Mouse (Mus musculus): ENCODE results near the gene Crym. TPM values are rescaled to one million over a fixed set of nuclear protein-coding genes. Genes with fewer than 3 reads are reported as not detected.

Gene Crym
- total and polyA plus RNA-seq, 3 experiments = not detected

DNA sequence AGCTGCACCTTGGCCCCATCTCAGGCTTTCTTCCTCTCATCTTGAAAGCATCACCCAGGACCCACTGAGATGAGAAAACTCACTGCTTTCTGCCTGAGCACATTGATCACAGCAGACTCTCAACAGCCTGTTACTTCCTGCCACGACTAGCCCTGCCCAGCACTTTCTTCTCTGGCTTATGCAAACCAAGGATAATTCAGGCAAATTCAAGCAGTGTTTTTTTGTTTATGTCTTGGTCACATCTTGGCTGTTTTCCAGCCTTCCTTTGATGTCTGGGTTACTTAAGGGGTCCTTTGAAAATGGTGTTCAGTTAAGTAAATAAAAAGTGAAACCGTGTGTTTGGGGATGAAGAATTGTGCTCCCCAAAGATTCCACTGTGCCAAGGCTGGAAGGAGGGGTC lies 23.0 kb downstream of the Crym start (continued):
- TF ChIP-seq BHLHE40 (IDR thresholded peaks at IDR 0.05; ENCODE audit: borderline replicate concordance, low read depth, low read length) = no peak

DNA sequence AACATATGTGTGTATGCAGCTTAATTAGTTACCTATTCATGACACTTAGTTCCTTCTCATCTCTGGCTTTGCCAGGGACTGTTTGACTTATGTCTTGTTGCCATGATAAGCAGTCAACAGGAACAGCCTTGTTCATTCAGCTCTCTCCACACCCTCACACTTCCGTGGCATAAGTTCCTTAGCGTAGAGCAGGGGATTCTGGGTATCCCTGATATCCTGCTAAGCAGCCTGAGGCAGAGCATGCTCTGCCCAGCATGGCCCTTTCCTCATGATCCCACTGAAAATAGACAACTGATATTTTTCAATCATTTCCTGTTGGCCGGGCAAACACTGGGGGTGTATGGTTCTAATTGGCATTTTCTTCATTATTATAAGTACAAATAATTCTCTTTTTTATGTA lies 24.3 kb downstream of the Crym start:
- no peaks in the 10 kb centered on the region for H3K4me1 ChIP-seq (ENCODE audit: control insufficient read depth in 1 of 2, insufficient read depth in 2 of 2, low read length in 2 of 2)
- no peaks in the 10 kb centered on the region for H3K9me3 ChIP-seq (replicated peaks; ENCODE audit: insufficient read depth, low read length)
- H3K27me3 ChIP-seq (ENCODE audit: control insufficient read depth in 1 of 2, insufficient read depth in 2 of 2, low read length in 2 of 2) = no peaks in the 10 kb centered on the region
- DNase-seq (ENCODE audit: low read depth, low spot score) = no peak
- TF ChIP-seq SMC3 (IDR thresholded peaks at IDR 0.05; ENCODE audit: low read depth, low read length) (no peak), ZC3H11A (IDR thresholded peaks at IDR 0.05; ENCODE audit: low read depth, low read length) (no peak), MAX (IDR thresholded peaks at IDR 0.05; ENCODE audit: low read length) (no peak), ZNF384 (IDR thresholded peaks at IDR 0.05; ENCODE audit: low read depth, low read length) (no peak)
- H3K9ac ChIP-seq (ENCODE audit: control insufficient read depth, low read depth, low read length, poor library complexity, severe bottlenecking) = no peak overlapping the region
- H3K27ac ChIP-seq (ENCODE audit: control insufficient read depth, low read depth, low read length) = no peak overlapping the region
- H3K36me3 ChIP-seq (ENCODE audit: control insufficient read depth in 1 of 2, insufficient read depth in 2 of 2, low read length in 2 of 2) = no peaks in the 10 kb centered on the region
- no peaks in the 10 kb centered on the region for H3K79me2 ChIP-seq (ENCODE audit: control insufficient read depth, insufficient read depth, low read length, poor library complexity)
- no peak overlapping the region for H3K4me3 ChIP-seq (ENCODE audit: control insufficient read depth in 1 of 2, insufficient read depth in 1 of 2, low read depth in 2 of 2, low read length in 2 of 2)

DNA sequence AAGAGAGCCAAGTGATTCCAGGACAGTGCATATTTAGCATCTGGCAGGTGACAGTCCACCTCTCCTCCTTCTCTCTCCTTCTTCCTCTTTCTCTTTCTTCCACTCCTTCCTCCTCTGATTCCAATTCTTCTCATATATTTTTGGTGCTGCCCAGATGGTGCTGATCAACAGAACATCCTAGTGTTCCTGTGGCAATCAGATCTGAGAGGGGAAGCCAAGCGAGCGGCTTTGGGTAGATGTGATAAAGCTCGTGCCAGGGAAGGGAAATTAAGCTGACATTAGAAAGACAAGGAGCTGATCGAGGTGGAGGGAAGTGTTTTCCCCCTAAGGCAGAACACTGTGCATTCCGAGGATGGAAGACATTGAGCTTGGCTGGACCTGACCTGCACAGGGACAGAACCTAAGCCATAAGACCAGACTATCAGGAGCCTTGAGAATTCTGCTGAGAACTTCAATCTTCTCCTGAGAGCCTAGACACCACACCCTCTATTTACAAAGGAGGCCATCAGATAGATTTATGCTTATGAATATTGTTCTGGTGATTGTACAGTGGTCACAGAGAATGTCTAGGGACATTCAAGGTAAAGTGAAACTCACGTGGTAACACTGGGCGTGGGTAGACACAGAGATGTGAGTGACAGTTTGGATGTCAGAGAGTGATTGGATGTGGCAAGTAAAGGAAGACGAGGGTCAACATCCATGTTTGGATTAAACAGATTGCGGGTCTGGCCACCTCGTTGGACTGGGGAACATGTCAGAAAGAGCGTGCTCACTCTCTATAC lies 27.0 kb downstream of the Crym start:
- H3K79me2 ChIP-seq (ENCODE audit: control insufficient read depth, insufficient read depth, low read length, poor library complexity) = no peaks in the 10 kb centered on the region
- no peaks in the 10 kb centered on the region for H3K9me3 ChIP-seq (replicated peaks; ENCODE audit: insufficient read depth, low read length)
- TF ChIP-seq POLR2A (IDR thresholded peaks at IDR 0.05; ENCODE audit: control insufficient read depth in 1 of 2, insufficient read depth in 1 of 2, low read depth in 1 of 2, low read length in 2 of 2, poor library complexity in 1 of 2) = no peak
- TF ChIP-seq MEF2A (IDR thresholded peaks at IDR 0.05; ENCODE audit: extremely low read depth, insufficient replicate concordance, low read depth, low read length, poor library complexity, severe bottlenecking) = no peak
- TF ChIP-seq SMC3 (IDR thresholded peaks at IDR 0.05; ENCODE audit: low read depth, low read length) = no peak
- no peak for TF ChIP-seq MXI1 (IDR thresholded peaks at IDR 0.05; ENCODE audit: low read depth, low read length)
- TF ChIP-seq KAT2A (conservative IDR thresholded peaks at IDR 0.05; ENCODE audit: low read depth, low read length) = no peak
- no peak for TF ChIP-seq ELF1 (IDR thresholded peaks at IDR 0.05; ENCODE audit: low read depth, low read length)
- no peak for TF ChIP-seq RAD21 (IDR thresholded peaks at IDR 0.05; ENCODE audit: low read depth, low read length)
- TF ChIP-seq NELFE (IDR thresholded peaks at IDR 0.05; ENCODE audit: low read depth, low read length) = no peak
- no peak for TF ChIP-seq ETS1 (IDR thresholded peaks at IDR 0.05; ENCODE audit: low read depth, low read length)
- TF ChIP-seq MYB (IDR thresholded peaks at IDR 0.05; ENCODE audit: low read depth, low read length) = no peak
- TF ChIP-seq TAL1 (IDR thresholded peaks at IDR 0.05; ENCODE audit: low read length) = no peak
- TF ChIP-seq POLR2AphosphoS2 (IDR thresholded peaks at IDR 0.05; ENCODE audit: low read length) = no peak
- DNase-seq (ENCODE audit: low read depth, low spot score) = no peak
- H3K4me1 ChIP-seq (ENCODE audit: control insufficient read depth in 1 of 2, insufficient read depth in 2 of 2, low read length in 2 of 2) = no peaks in the 10 kb centered on the region
- H3K27me3 ChIP-seq (ENCODE audit: control insufficient read depth in 1 of 2, insufficient read depth in 2 of 2, low read length in 2 of 2) = no peaks in the 10 kb centered on the region
- no peak overlapping the region for H3K9ac ChIP-seq (ENCODE audit: control insufficient read depth, low read depth, low read length, poor library complexity, severe bottlenecking)
- no peak overlapping the region for H3K4me3 ChIP-seq (ENCODE audit: control insufficient read depth in 1 of 2, insufficient read depth in 1 of 2, low read depth in 2 of 2, low read length in 2 of 2)
- H3K27ac ChIP-seq (ENCODE audit: control insufficient read depth, low read depth, low read length) = no peak overlapping the region
- no peaks in the 10 kb centered on the region for H3K36me3 ChIP-seq (ENCODE audit: control insufficient read depth in 1 of 2, insufficient read depth in 2 of 2, low read length in 2 of 2)

Measured in MEL (cell line).